In genomic region chr9:95042420-95042819, GRCm38 (mm10) we compare ENCODE assay signal across 30 mouse cellular contexts.
"Had no signal": no experiment of that assay in that cellular context is flagged by ENCODE, and none has a peak within 500 bp of the region (broad histone marks: within the 10 kb centered on the region; RNA-seq: fewer than 3 reads in every experiment).

No protein-coding gene starts in this region.

- H3K9ac ChIP-seq: embryonic facial prominence, embryonic 12.5 days; embryonic facial prominence, embryonic 13.5 days; embryonic facial prominence, embryonic 15.5 days; forebrain, embryonic 12.5 days; forebrain, embryonic 13.5 days; forebrain, embryonic 15.5 days; forebrain, postnatal 0 days had no signal

- DNase-seq: cerebellum, adult 18-20 months; cerebellum, adult 2 months; cerebellum, adult 8-10 months; cerebellum, adult 9-10 months; cerebellum, adult 9-11 months; cerebellum, postnatal 10 days; cerebellum, postnatal 14 days; cerebellum, postnatal 25 days; cerebellum, postnatal 36 days; embryo, embryonic 11 days; forebrain, postnatal 0 days; gastrocnemius, adult 2 months; gastrocnemius, postnatal 10 days; gastrocnemius, postnatal 14 days; gastrocnemius, postnatal 25 days; gastrocnemius, postnatal 36 days; heart, adult 11 months; heart, adult 18-20 months; heart, adult 2 months had no signal

- H3K36me3 ChIP-seq: embryonic facial prominence, embryonic 10.5 days; embryonic facial prominence, embryonic 12.5 days; embryonic facial prominence, embryonic 13.5 days; embryonic facial prominence, embryonic 15.5 days; forebrain, embryonic 10.5 days; forebrain, embryonic 12.5 days; forebrain, embryonic 15.5 days had no signal

- H3K9me3 ChIP-seq: embryonic facial prominence, embryonic 10.5 days; embryonic facial prominence, embryonic 12.5 days; embryonic facial prominence, embryonic 13.5 days; embryonic facial prominence, embryonic 15.5 days; forebrain, embryonic 10.5 days; forebrain, embryonic 12.5 days; forebrain, embryonic 13.5 days; forebrain, embryonic 15.5 days had no signal

- H3K4me2 ChIP-seq: embryonic facial prominence, embryonic 12.5 days; embryonic facial prominence, embryonic 13.5 days; embryonic facial prominence, embryonic 15.5 days; forebrain, embryonic 12.5 days; forebrain, embryonic 13.5 days; forebrain, embryonic 15.5 days had no signal

- H3K27ac ChIP-seq: embryonic facial prominence, embryonic 10.5 days; embryonic facial prominence, embryonic 12.5 days; embryonic facial prominence, embryonic 13.5 days; embryonic facial prominence, embryonic 15.5 days; forebrain, embryonic 10.5 days; forebrain, embryonic 12.5 days; forebrain, embryonic 13.5 days; forebrain, embryonic 15.5 days; gastrocnemius, adult 2 months; heart, adult 2 months had no signal

- H3K4me3 ChIP-seq: embryonic facial prominence, embryonic 10.5 days; embryonic facial prominence, embryonic 12.5 days; embryonic facial prominence, embryonic 13.5 days; embryonic facial prominence, embryonic 15.5 days; erythroblast, embryonic 14.5 days; forebrain, embryonic 10.5 days; forebrain, embryonic 12.5 days; forebrain, embryonic 13.5 days; forebrain, embryonic 15.5 days; gastrocnemius, adult 2 months; heart, adult 2 months had no signal

- H3K27me3 ChIP-seq: embryonic facial prominence, embryonic 12.5 days; embryonic facial prominence, embryonic 15.5 days; forebrain, embryonic 12.5 days; forebrain, embryonic 13.5 days; forebrain, embryonic 15.5 days had no signal

- H3K4me1 ChIP-seq: embryonic facial prominence, embryonic 10.5 days; embryonic facial prominence, embryonic 12.5 days; embryonic facial prominence, embryonic 13.5 days; embryonic facial prominence, embryonic 15.5 days; forebrain, embryonic 10.5 days; forebrain, embryonic 12.5 days; forebrain, embryonic 13.5 days; forebrain, embryonic 15.5 days had no signal

- ATAC-seq: forebrain, embryonic 13.5 days; forebrain, embryonic 14.5 days; forebrain, embryonic 15.5 days; forebrain, embryonic 16.5 days; forebrain, postnatal 0 days had no signal
